Mouse (Mus musculus): ENCODE measurements around the gene Otud7b. TPM values are rescaled to one million over a fixed set of nuclear protein-coding genes. Genes with fewer than 3 reads are reported as not detected.

The Otud7b gene
- polyA plus RNA-seq, 1 experiment from 2014 or later, result 19.2 TPM

- no peak overlapping the region for H3K4me3 ChIP-seq
- H3K27ac ChIP-seq, result no peak overlapping the region
- H3K9me3 ChIP-seq (replicated peaks), result no peaks in the 10 kb centered on the region
- H3K27me3 ChIP-seq (ENCODE audit: low read depth, poor library complexity, severe bottlenecking), result no peaks in the 10 kb centered on the region
- no peak for DNase-seq (ENCODE audit: low spot score)
- WGBS, result 83% methylated on average over 4 of the region's 4 CpGs
- H3K36me3 ChIP-seq, result no peaks in the 10 kb centered on the region
- H3K4me1 ChIP-seq, result no peaks in the 10 kb centered on the region
Measured at GRCm38 (mm10) chr3:96070241-96070640, 34.1 kb upstream of the Otud7b start.

DNA sequence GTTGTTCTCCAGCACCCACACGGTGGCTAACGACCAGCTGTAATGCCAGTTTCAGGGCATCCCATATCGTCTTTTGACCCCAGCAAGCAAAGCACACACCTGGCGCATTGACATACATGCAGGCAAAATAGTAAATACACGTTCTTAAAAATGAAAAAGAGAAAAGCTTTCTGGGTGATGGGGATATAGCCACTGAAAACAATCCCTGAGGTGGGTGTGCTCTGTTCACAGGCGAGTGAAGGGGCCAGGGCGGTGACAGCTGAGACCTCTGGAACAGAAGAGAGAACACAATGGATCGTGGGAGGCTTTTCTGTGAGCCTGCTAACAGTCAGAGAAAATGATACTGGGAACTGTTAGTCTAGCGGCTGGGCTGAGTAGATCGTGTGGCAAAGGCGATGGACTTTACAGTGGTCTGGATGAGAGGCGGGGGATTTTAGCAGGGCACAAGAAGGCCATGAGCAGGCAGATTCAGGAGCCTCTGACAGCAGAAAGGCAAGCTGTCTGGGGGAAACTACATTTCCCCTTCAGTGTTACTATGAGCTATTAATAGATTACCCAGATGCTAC is 31.3 kb upstream of the Otud7b start:
- Histone ChIP-seq H3K36me3 (no peaks in the 10 kb centered on the region), H3K27ac (no peak overlapping the region), H3K9me3 (replicated peaks) (no peaks in the 10 kb centered on the region), H3K27me3 (ENCODE audit: low read depth, poor library complexity, severe bottlenecking) (no peaks in the 10 kb centered on the region), H3K4me1 (no peaks in the 10 kb centered on the region), H3K4me3 (no peak overlapping the region)
- no peak for DNase-seq (ENCODE audit: low spot score)
- 80% methylated on average over 12 of the region's 12 CpGs for WGBS

- H3K27ac ChIP-seq, result no peak overlapping the region
- no peaks in the 10 kb centered on the region for H3K4me1 ChIP-seq
- H3K36me3 ChIP-seq, result no peaks in the 10 kb centered on the region
- 72% methylated on average over 6 of the region's 6 CpGs for WGBS
- DNase-seq (ENCODE audit: low spot score), result no peak
- H3K9me3 ChIP-seq (replicated peaks), result no peaks in the 10 kb centered on the region
- H3K4me3 ChIP-seq, result no peak overlapping the region
- no peaks in the 10 kb centered on the region for H3K27me3 ChIP-seq (ENCODE audit: low read depth, poor library complexity, severe bottlenecking)
Measured at GRCm38 (mm10) chr3:96078066-96078465, 26.3 kb upstream of the Otud7b start.

GRCm38 (mm10) chr3:96078711-96079110 is 25.6 kb upstream of the Otud7b start:
- H3K36me3 ChIP-seq, result no peaks in the 10 kb centered on the region
- H3K4me1 ChIP-seq, result no peaks in the 10 kb centered on the region
- no peak for DNase-seq (ENCODE audit: low spot score)
- no peaks in the 10 kb centered on the region for H3K27me3 ChIP-seq (ENCODE audit: low read depth, poor library complexity, severe bottlenecking)
- H3K27ac ChIP-seq, result no peak overlapping the region
- 49% methylated on average over 3 of the region's 3 CpGs for WGBS
- no peak overlapping the region for H3K4me3 ChIP-seq
- no peaks in the 10 kb centered on the region for H3K9me3 ChIP-seq (replicated peaks)

DNA sequence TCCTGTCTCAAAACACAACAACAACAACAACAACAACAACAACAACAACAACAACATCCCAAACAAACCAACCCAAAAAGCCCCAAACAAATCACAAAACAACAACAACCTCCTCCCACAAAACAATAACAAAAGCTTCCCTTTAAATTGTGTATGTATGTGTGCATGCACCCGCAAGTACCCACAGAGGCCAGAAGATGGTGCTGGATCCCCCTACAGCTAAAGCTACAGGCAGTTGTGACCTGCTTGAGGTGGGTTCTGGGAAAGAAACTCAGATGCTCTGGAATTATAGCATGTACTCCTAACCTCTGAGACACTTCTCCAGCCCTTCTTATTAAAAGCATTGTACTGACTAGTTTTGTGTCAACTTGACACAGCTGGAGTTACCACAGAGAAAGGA is 23.3 kb upstream of the Otud7b start:
- Histone ChIP-seq H3K9me3 (replicated peaks) (no peaks in the 10 kb centered on the region), H3K27me3 (ENCODE audit: low read depth, poor library complexity, severe bottlenecking) (no peaks in the 10 kb centered on the region), H3K36me3 (no peaks in the 10 kb centered on the region), H3K4me1 (no peaks in the 10 kb centered on the region), H3K4me3 (no peak overlapping the region), H3K27ac (no peak overlapping the region)
- DNase-seq (ENCODE audit: low spot score), result no peak
- WGBS, result 50% methylated on average over 1 of the region's 1 CpGs

- Histone ChIP-seq H3K27me3 (ENCODE audit: low read depth, poor library complexity, severe bottlenecking) (no peaks in the 10 kb centered on the region), H3K27ac (no peak overlapping the region), H3K4me3 (no peak overlapping the region), H3K4me1 (no peaks in the 10 kb centered on the region), H3K9me3 (replicated peaks) (no peaks in the 10 kb centered on the region), H3K36me3 (no peaks in the 10 kb centered on the region)
- 91% methylated on average over 4 of the region's 4 CpGs for WGBS
- DNase-seq (ENCODE audit: low spot score), result no peak
Measured at GRCm38 (mm10) chr3:96081650-96082049, 22.7 kb upstream of the Otud7b start.

GRCm38 (mm10) chr3:96082100-96082499 is 22.2 kb upstream of the Otud7b start:
- Histone ChIP-seq H3K9me3 (replicated peaks) (no peaks in the 10 kb centered on the region), H3K4me3 (no peak overlapping the region), H3K36me3 (no peaks in the 10 kb centered on the region), H3K27me3 (ENCODE audit: low read depth, poor library complexity, severe bottlenecking) (no peaks in the 10 kb centered on the region), H3K4me1 (no peaks in the 10 kb centered on the region), H3K27ac (no peak overlapping the region)
- 89% methylated on average over 2 of the region's 2 CpGs for WGBS
- no peak for DNase-seq (ENCODE audit: low spot score)

DNA sequence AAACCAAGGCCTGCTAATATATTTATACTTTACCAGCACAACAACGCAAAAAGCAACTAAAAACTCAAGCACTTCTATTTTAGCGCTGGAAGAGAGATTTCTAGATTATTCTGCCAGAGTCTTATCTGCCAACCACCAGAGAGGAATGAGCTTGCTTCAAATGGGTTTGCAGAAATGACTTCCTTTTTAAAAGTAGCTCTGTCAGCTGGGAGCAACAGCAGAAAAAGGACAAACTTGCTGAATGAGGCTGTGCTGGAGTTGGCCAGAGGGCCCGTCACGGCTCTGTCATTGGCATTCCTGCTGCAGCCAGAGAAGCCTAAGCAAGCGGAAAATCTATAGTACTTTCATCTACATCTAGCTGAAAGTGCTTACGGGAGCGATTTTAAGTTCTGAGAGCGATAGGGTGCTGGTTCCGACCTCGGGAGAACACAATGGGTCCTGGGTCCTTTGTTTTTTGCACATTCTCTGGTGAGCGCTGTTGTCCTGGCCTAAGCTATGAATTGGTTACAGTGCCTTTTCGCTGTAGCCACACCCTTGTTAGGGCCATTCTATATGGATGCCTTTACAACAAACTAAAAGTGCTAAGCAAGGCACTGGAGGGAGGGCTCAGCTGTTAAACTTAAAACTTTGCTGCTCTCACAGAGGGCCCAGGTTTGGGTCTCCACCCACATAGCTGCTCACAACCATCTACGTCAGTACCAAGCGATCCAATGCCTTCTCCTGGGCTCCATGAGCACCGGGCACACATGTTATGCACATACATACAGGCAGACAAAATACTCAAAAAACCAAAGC is 21.4 kb upstream of the Otud7b start:
- DNase-seq (ENCODE audit: low spot score), result no peak
- 83% methylated on average over 15 of the region's 15 CpGs for WGBS
- no peak overlapping the region for H3K27ac ChIP-seq
- H3K27me3 ChIP-seq (ENCODE audit: low read depth, poor library complexity, severe bottlenecking), result no peaks in the 10 kb centered on the region
- no peaks in the 10 kb centered on the region for H3K36me3 ChIP-seq
- H3K9me3 ChIP-seq (replicated peaks), result no peaks in the 10 kb centered on the region
- H3K4me1 ChIP-seq, result no peaks in the 10 kb centered on the region
- no peak overlapping the region for H3K4me3 ChIP-seq

GRCm38 (mm10) chr3:96084146-96084755 is 20.1 kb upstream of the Otud7b start:
- 90% methylated on average over 10 of the region's 10 CpGs for WGBS

DNA sequence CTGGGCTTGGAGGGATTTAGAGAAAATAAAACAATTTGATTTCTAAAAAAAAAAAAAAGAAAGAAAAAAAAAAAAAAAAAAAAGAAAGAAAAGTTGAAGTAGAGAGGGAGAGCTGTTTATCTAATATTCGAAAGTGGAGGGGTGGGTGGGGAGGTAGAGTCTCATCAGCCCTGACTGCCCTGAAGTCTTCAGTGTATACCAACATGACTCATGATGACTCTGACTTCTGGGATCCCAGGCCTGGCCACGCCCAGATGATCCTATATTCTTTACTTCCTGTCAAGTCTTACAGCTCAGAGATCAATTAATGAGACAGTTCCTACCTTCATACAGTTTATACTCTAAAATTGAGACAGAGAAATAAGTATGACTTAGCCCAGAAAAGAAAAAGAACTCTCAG is 17.1 kb upstream of the Otud7b start:
- Histone ChIP-seq H3K4me3 (no peak overlapping the region), H3K27ac (no peak overlapping the region), H3K36me3 (no peaks in the 10 kb centered on the region), H3K4me1 (no peaks in the 10 kb centered on the region), H3K27me3 (ENCODE audit: low read depth, poor library complexity, severe bottlenecking) (no peaks in the 10 kb centered on the region), H3K9me3 (replicated peaks) (no peaks in the 10 kb centered on the region)
- no peak for DNase-seq (ENCODE audit: low spot score)
- 81% methylated on average over 2 of the region's 2 CpGs for WGBS

More at GRCm38 (mm10) chr3:96084146-96084755, 20.1 kb upstream of the Otud7b start:
- no peaks in the 10 kb centered on the region for H3K36me3 ChIP-seq
- no peaks in the 10 kb centered on the region for H3K4me1 ChIP-seq
- no peak for DNase-seq (ENCODE audit: low spot score)
- H3K27me3 ChIP-seq (ENCODE audit: low read depth, poor library complexity, severe bottlenecking), result no peaks in the 10 kb centered on the region
- H3K9me3 ChIP-seq (replicated peaks), result no peaks in the 10 kb centered on the region
- no peak overlapping the region for H3K4me3 ChIP-seq
- no peak overlapping the region for H3K27ac ChIP-seq

GRCm38 (mm10) chr3:96087801-96088200 is 16.5 kb upstream of the Otud7b start:
- no peak for DNase-seq (ENCODE audit: low spot score)
- WGBS, result 83% methylated on average over 4 of the region's 4 CpGs
- H3K4me1 ChIP-seq, result no peaks in the 10 kb centered on the region

DNA sequence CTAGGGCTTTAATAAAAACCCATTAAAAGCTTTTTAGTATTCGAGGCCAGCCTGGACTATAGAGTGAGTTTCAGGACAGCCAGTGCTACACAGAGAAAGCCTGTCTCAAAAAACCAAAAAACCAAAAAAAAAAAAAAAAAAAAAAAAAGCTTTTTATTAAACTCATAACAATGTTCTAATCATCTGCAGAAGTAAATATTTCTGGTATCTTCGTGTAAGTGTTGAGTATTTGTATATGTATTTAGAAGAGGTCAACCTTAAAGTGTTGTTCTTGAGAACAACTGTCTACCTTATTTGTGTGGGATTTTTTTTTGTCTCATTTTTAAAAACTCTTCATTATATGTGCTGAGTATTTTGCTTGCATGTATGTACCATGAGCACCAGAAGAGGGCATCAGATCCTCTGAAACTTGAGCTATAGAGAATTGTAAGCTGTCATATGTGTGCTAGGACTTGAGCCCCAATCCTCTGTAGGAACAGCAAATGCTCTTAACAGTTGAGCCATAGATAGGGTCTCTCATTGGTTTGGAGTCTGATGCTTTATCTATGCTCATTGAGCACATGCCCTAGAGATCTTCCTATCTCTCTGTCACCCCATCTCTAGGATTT is 14.3 kb upstream of the Otud7b start:
- no peak overlapping the region for H3K27ac ChIP-seq
- H3K36me3 ChIP-seq, result no peaks in the 10 kb centered on the region
- no peaks in the 10 kb centered on the region for H3K4me1 ChIP-seq
- no peak for DNase-seq (ENCODE audit: low spot score)
- no peak overlapping the region for H3K4me3 ChIP-seq
- 82% methylated on average over 2 of the region's 2 CpGs for WGBS
- H3K27me3 ChIP-seq (ENCODE audit: low read depth, poor library complexity, severe bottlenecking), result no peaks in the 10 kb centered on the region
- H3K9me3 ChIP-seq (replicated peaks), result no peaks in the 10 kb centered on the region

More at GRCm38 (mm10) chr3:96087801-96088200, 16.5 kb upstream of the Otud7b start:
- H3K4me3 ChIP-seq, result no peak overlapping the region
- H3K36me3 ChIP-seq, result no peaks in the 10 kb centered on the region
- no peaks in the 10 kb centered on the region for H3K9me3 ChIP-seq (replicated peaks)
- no peak overlapping the region for H3K27ac ChIP-seq
- no peaks in the 10 kb centered on the region for H3K27me3 ChIP-seq (ENCODE audit: low read depth, poor library complexity, severe bottlenecking)

DNA sequence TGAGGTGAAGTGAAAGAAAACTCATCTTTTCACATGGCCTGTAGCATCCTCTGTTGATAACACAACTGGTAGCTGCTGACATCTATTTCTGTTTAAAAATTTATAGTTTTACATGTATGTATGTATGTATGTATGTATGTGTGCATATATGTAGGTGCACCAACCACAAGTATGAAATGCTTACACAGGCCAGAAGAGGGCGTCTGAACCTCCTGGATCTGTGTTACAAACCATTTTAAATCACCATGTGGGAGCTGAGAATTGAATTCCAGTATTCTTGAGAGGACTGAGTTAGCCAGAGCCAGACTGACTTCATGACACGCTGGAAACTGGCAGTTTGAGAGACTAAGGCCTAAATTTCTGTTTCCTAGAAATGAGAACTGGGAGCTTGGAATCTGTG is 13.2 kb upstream of the Otud7b start:
- WGBS, result 75% methylated on average over 2 of the region's 2 CpGs
- Histone ChIP-seq H3K27me3 (ENCODE audit: low read depth, poor library complexity, severe bottlenecking) (no peaks in the 10 kb centered on the region), H3K9me3 (replicated peaks) (no peaks in the 10 kb centered on the region), H3K4me3 (no peak overlapping the region), H3K36me3 (no peaks in the 10 kb centered on the region), H3K27ac (no peak overlapping the region), H3K4me1 (no peaks in the 10 kb centered on the region)
- no peak for DNase-seq (ENCODE audit: low spot score)
